Mouse (Mus musculus): ENCODE results near the gene Ddx20.

The Ddx20 gene

GRCm38 (mm10) chr3:105666996-105667523, 20.3 kb downstream of the Ddx20 start:
- DNase-seq = no peak

GRCm38 (mm10) chr3:105665105-105665765, 22.1 kb downstream of the Ddx20 start:
- DNase-seq = no peak

- no peak for DNase-seq
Measured at GRCm38 (mm10) chr3:105663043-105663442, 24.3 kb downstream of the Ddx20 start.

- DNase-seq = no peak
Measured at GRCm38 (mm10) chr3:105660530-105660929, 26.8 kb downstream of the Ddx20 start.

- DNase-seq = no peak
Measured at GRCm38 (mm10) chr3:105655031-105655585, 32.3 kb downstream of the Ddx20 start.

- DNase-seq = no peak
Measured at GRCm38 (mm10) chr3:105653544-105654380, 33.6 kb downstream of the Ddx20 start.

GRCm38 (mm10) chr3:105648889-105649567, 38.3 kb downstream of the Ddx20 start:
- no peak for DNase-seq

GRCm38 (mm10) chr3:105643566-105643965, 43.8 kb downstream of the Ddx20 start:
- DNase-seq = no peak

GRCm38 (mm10) chr3:105642186-105642585, 45.2 kb downstream of the Ddx20 start:
- no peak for DNase-seq

- DNase-seq = no peak
Measured at GRCm38 (mm10) chr3:105633021-105633420, 54.4 kb downstream of the Ddx20 start.

- DNase-seq = no peak
Measured at GRCm38 (mm10) chr3:105632296-105632695, 55.1 kb downstream of the Ddx20 start.
